Mouse (Mus musculus) ES-E14 (cell line): Measurements from ENCODE around the gene Kncn.

Experiments
- CHD2 ChIP-seq: IDR thresholded peaks from 2 replicates; pipeline ENCODE4 v1.6.1; 2014; ENCODE audit warnings: mild to moderate bottlenecking, low read depth, low read length, inconsistent platforms
- ZC3H11A ChIP-seq: IDR thresholded peaks from 2 replicates; pipeline ENCODE4 v1.6.1; 2012; ENCODE audit warnings: low read depth, mild to moderate bottlenecking, inconsistent platforms, low read length, borderline replicate concordance
- ZNF384 ChIP-seq: IDR thresholded peaks from 2 replicates; pipeline ENCODE4 v1.6.1; 2012; ENCODE audit warnings: low read depth, low read length, inconsistent platforms

GRCm38 (mm10) chr4:115885846-115886245, 1.6 kb downstream of the Kncn start:
- TF ChIP-seq ZNF384 (no peak), ZC3H11A (no peak), CHD2 (no peak)
